8 mouse cellular contexts compared by ENCODE assay signal in genomic region chr7:97080621-97081241, GRCm38 (mm10). TPM values are rescaled to one million over a fixed set of nuclear protein-coding genes. Genes with fewer than 3 reads are reported as not detected.
A peak's percentile ranks its signal among the peaks of the same experiment; 100 is the strongest.
DNase-seq lines count a peak whose midpoint lies in the region; ATAC-seq and TF ChIP-seq lines count a peak whose summit lies in the region.

No protein-coding gene starts in this region.

- peak; percentile 50 for DNase-seq in 3T3-L1 (ENCODE audit: low read depth, low spot score)
- peak; percentile 9 for DNase-seq in heart, postnatal 4 days
- DNase-seq in liver, embryonic 11.5 days (ENCODE audit: low spot score) = no peak
- no peak for DNase-seq in natural killer cell, adult 2 months (ENCODE audit: low spot score in 2 of 2)
- DNase-seq in spleen, adult 12 weeks (ENCODE audit: low spot score) = no peak
- DNase-seq in left cerebral cortex, postnatal 4 days = no peak
- no peak for DNase-seq in cerebellum, postnatal 25 days

- TF ChIP-seq CTCF in ES-Bruce4 (IDR thresholded peaks at IDR 0.05; ENCODE audit: low read depth, low read length) = no peak

- no peak for TF ChIP-seq POLR2A in ES-Bruce4 (IDR thresholded peaks at IDR 0.05; ENCODE audit: insufficient read depth, low read length)

- TF ChIP-seq EP300 in ES-Bruce4 (IDR thresholded peaks at IDR 0.05; ENCODE audit: insufficient read depth, low read depth, low read length) = no peak

- H3K4me1 ChIP-seq in ES-Bruce4 (ENCODE audit: control insufficient read depth, insufficient read depth, low read length) = no peaks in the 10 kb centered on the region
- peaks cover 20% of the 10 kb centered on the region for H3K4me1 ChIP-seq in liver, embryonic 11.5 days (replicated peaks; ENCODE audit: control insufficient read depth, insufficient read depth, low read length)

- H3K4me3 ChIP-seq in ES-Bruce4 (ENCODE audit: low read depth, low read length) = peak overlapping the region; percentile 58
- H3K4me3 ChIP-seq in liver, embryonic 11.5 days (ENCODE audit: low read depth, low read length) = peak overlapping the region; percentile 93

- no peak for ATAC-seq in liver, embryonic 11.5 days (replicated peaks; ENCODE audit: low FRiP score)

- H3K9me3 ChIP-seq in ES-Bruce4 (replicated peaks; ENCODE audit: control insufficient read depth, insufficient read depth, low read length, poor library complexity, severe bottlenecking) = no peaks in the 10 kb centered on the region
- H3K9me3 ChIP-seq in liver, embryonic 11.5 days (ENCODE audit: control insufficient read depth, low read length) = no peaks in the 10 kb centered on the region

- peaks cover 7% of the 10 kb centered on the region for H3K27me3 ChIP-seq in ES-Bruce4 (ENCODE audit: control insufficient read depth, insufficient read depth, low read length, poor library complexity, severe bottlenecking)
- H3K27me3 ChIP-seq in liver, embryonic 11.5 days (replicated peaks; ENCODE audit: control insufficient read depth, insufficient read depth, low read length) = no peaks in the 10 kb centered on the region

- H3K36me3 ChIP-seq in ES-Bruce4 (ENCODE audit: control insufficient read depth, insufficient read depth, low read length, poor library complexity, severe bottlenecking) = no peaks in the 10 kb centered on the region
- no peaks in the 10 kb centered on the region for H3K36me3 ChIP-seq in liver, embryonic 11.5 days (ENCODE audit: control insufficient read depth, insufficient read depth, low read length)

- intact Hi-C loops in left cerebral cortex, postnatal 4 days (cut with DNase I) = loop anchor here (5.0 to 10.0 kb wide), 2 partner anchors 108 to 214 kb away; no protein-coding TSS in a partner anchor

- H3K9ac ChIP-seq in ES-Bruce4 (ENCODE audit: low read depth, poor library complexity, severe bottlenecking) = peak overlapping the region; percentile 90; the same call in 1 of the 2 replicates
- peak overlapping the region; percentile 80 for H3K9ac ChIP-seq in liver, embryonic 11.5 days (ENCODE audit: low read depth, low read length)

- H3K27ac ChIP-seq in ES-Bruce4 (ENCODE audit: insufficient read depth, low read length) = no peak overlapping the region
- peak overlapping the region; percentile 83 for H3K27ac ChIP-seq in liver, embryonic 11.5 days (ENCODE audit: low read depth, low read length)

- 42% methylated on average over 4 of the region's 4 CpGs for WGBS in liver, embryonic 11.5 days

- peak overlapping the region; percentile 89 for H3K4me2 ChIP-seq in liver, embryonic 11.5 days

RNA-seq across cellular contexts. Expression of gene Gab2, which starts 0.7 kb away (rescaled TPM):
- 2.6 and 3.5 TPM in 2 replicates for polyA plus RNA-seq in ES-Bruce4 (2011; ENCODE audit: insufficient read depth, insufficient read length, low read depth, missing spikeins)
- total RNA-seq in heart, postnatal 4 days (2021) = 10 to 100 TPM; 26.6 to 27.4 TPM
- polyA plus RNA-seq in liver, embryonic 11.5 days (2014; fragmentation: Nextera tagmentation; extraction: Ambion mirVana) = 6.2 and 6.6 TPM in 2 replicates
- total RNA-seq in left cerebral cortex, postnatal 4 days (2021) = 10 to 100 TPM; 37.3 to 41.0 TPM

Comparison
In these comparisons a context has a peak if more than half of its experiments do, and no peak if none do; other contexts are left out.
1. DNase-seq: peak in 3T3-L1 (single experiment) and heart, postnatal 4 days (single experiment); none in liver, embryonic 11.5 days (single experiment), natural killer cell, adult 2 months (0 of 2), spleen, adult 12 weeks (single experiment), left cerebral cortex, postnatal 4 days (single experiment) and cerebellum, postnatal 25 days (0 of 2).